Mouse (Mus musculus) embryonic fibroblast, embryonic 13.5 days (primary cell): ENCODE measurements around the gene Mterf1b.

Source experiments
- CTCF ChIP-seq: IDR thresholded peaks from 2 replicates; pipeline ENCODE4 v1.5.1; 2011; ENCODE audit warnings: mild to moderate bottlenecking, control low read depth, low read length, moderate library complexity, borderline replicate concordance; ENCODE audit not compliant: insufficient read depth
- POLR2A ChIP-seq: IDR thresholded peaks from 2 replicates; pipeline ENCODE4 v1.6.1; 2011; ENCODE audit warnings: low read depth, mild to moderate bottlenecking, control low read depth, low read length, moderate library complexity

- no peak for TF ChIP-seq POLR2A
- TF ChIP-seq CTCF: no peak
Observed at GRCm38 (mm10) chr5:4221309-4221708, 29.1 kb downstream of the Mterf1b start.
